Mouse (Mus musculus) spleen, adult 2 months (tissue): ENCODE measurements around the gene 1810010D01Rik.

Experiments used
- CTCF ChIP-seq: fragments of 200-500 bp; IDR thresholded peaks from 2 replicates; pipeline ENCODE4 v1.5.1; 2011; ENCODE audit warnings: mild to moderate bottlenecking, inconsistent platforms; ENCODE audit not compliant: insufficient read depth, insufficient read length, insufficient replicate concordance; ENCODE audit errors: extremely low read depth
- POLR2A ChIP-seq: fragments of 200-500 bp; IDR thresholded peaks from 2 replicates; pipeline ENCODE4 v1.6.1; 2011; ENCODE audit warnings: low read depth, low read length, inconsistent platforms

GRCm38 (mm10) chr7:145216591-145216990 lies 8.7 kb upstream of the 1810010D01Rik start:
- TF ChIP-seq CTCF (no peak), POLR2A (no peak)
